Mouse (Mus musculus) kidney, postnatal 0 days (tissue): ENCODE data around the gene Prrc2b. TPM values are rescaled to one million over a fixed set of nuclear protein-coding genes. Genes with fewer than 3 reads are reported as not detected.

Source experiments
- ATAC-seq: fragments of 200-750 bp; cut with Nextera tagmentation; replicated peaks from 2 replicates; pipeline ENCODE4 v1.8.0; 2017; ENCODE audit warnings: low read depth, moderate number of reproducible peaks, moderate TSS enrichment, moderate library complexity; ENCODE audit not compliant: low FRiP score
- DNase-seq: peaks from one replicate; pipeline ENCODE4 v3.0.0-alpha.2; 2016; ENCODE audit warnings: low spot score
- H3K27ac ChIP-seq: fragments of 300-500 bp; sonication (generic); 2 replicates; pipeline ENCODE4 v1.5.1; 2014; ENCODE audit warnings: mild to moderate bottlenecking
- H3K27me3 ChIP-seq: fragments of 300-500 bp; sonication (generic); 2 replicates; pipeline ENCODE4 v1.6.1; 2014; ENCODE audit warnings: low read length, mixed read lengths; ENCODE audit not compliant: insufficient read depth
- H3K36me3 ChIP-seq: fragments of 300-500 bp; sonication (generic); 2 replicates; pipeline ENCODE4 v1.6.1; 2014; ENCODE audit warnings: low read length, mixed read lengths; ENCODE audit not compliant: insufficient read depth
- H3K4me1 ChIP-seq: fragments of 300-500 bp; sonication (generic); replicated peaks from 2 replicates; pipeline ENCODE4 v1.6.1; 2014; ENCODE audit warnings: antibody characterized with exemption, low read length, mixed read lengths; ENCODE audit not compliant: insufficient read depth
- H3K4me2 ChIP-seq: fragments of 300-500 bp; sonication (generic); 2 replicates; pipeline ENCODE4 v1.6.1; 2014; ENCODE audit warnings: mild to moderate bottlenecking, low read length, moderate library complexity, mixed read lengths
- H3K4me3 ChIP-seq: fragments of 300-500 bp; sonication (generic); replicated peaks from 2 replicates; pipeline ENCODE4 v1.5.1; 2014; ENCODE audit warnings: low read depth, low read length
- H3K9ac ChIP-seq: fragments of 300-500 bp; sonication (generic); 2 replicates; pipeline ENCODE4 v1.6.1; 2014; ENCODE audit warnings: low read depth, low read length
- H3K9me3 ChIP-seq: fragments of 300-500 bp; sonication (generic); replicated peaks from 2 replicates; pipeline ENCODE4 v1.6.1; 2016; ENCODE audit warnings: low read length, inconsistent platforms, mixed read lengths
- CTCF ChIP-seq: IDR thresholded peaks from 2 replicates; pipeline ENCODE4 v1.5.1; 2016; ENCODE audit warnings: antibody characterized with exemption, low read depth, mild to moderate bottlenecking, moderate library complexity
- whole genome bisulfite sequencing: fragments of 180-500 bp; shearing (Covaris S2); extraction: QIAGEN DNeasy Blood & Tissue Kit; methylation state at CpG from one replicate; pipeline ENCODE4 v1.1.7; 2014; 5-methylcytosine and 5-hydroxymethylcytosine counted together
- polyA plus RNA-seq: library from polyadenylated mRNA; unstranded; fragments of >200 nt; fragmentation: Nextera tagmentation; extraction: Ambion mirVana; gene quantifications from 2 replicates; pipeline ENCODE4 v1.2.1, GENCODE M21; 2015

Prrc2b gene
- polyA plus RNA-seq, 1 experiment from 2014 or later = 31.4 TPM

- TF ChIP-seq CTCF = no peak
- H3K27ac ChIP-seq = no peak overlapping the region
- DNase-seq = no peak
These were observed 19.1 kb downstream of the Prrc2b start for GRCm38 (mm10) chr2:32170010-32170409.

DNA sequence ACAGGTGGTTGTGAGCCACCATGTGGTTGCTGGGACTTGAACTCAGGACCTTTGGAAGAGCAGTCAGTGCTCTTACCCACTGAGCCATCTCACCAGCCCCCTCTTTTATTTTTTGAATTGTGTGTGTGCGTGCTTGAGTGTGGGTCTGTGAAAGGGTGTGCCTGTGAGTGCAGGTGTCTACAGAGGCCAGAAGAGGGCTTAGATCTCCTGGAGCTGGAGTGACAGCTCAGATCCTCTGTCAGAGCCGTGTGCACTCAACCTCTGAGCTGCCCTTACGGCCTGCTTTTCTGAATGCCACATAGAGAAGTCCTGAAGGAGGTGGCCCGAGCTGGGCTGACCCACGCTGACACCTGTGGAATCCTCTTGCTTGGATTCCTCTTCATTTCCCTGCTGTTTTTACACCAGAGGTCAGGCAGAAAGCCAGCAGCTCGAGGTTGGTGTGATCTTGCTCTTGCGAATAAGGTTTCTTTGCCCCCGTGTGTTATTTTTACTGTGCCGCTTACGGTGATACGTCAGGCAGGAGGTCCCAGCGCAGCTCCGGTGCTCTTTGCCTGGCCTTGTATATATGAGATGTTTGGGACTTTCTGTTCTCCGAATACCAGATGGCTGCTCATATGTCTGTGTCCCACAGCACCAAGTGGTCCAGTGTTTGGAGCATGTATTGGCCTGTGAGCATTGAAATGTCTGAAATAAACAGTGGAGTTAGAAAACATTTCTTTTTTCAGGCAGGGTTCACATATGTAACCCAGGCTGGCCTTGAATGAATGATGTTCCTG is 21.0 kb downstream of the Prrc2b start:
- WGBS = 58% methylated on average over 14 of the region's 14 CpGs
- no peak for ATAC-seq

More at GRCm38 (mm10) chr2:32170010-32170409, 19.1 kb downstream of the Prrc2b start:
- Histone ChIP-seq H3K27me3 (no peaks in the 10 kb centered on the region), H3K9me3 (no peaks in the 10 kb centered on the region), H3K4me2 (no peak overlapping the region), H3K36me3 (no peaks in the 10 kb centered on the region), H3K4me3 (no peak overlapping the region), H3K4me1 (peaks cover 30% of the 10 kb centered on the region), H3K9ac (no peak overlapping the region)
- no peak for ATAC-seq
- 74% methylated on average over 8 of the region's 8 CpGs for WGBS

GRCm38 (mm10) chr2:32174170-32174741 is 23.4 kb downstream of the Prrc2b start:
- Histone ChIP-seq H3K4me2 (peak overlapping the region; percentile 28), H3K27ac (peak overlapping the region; percentile 85), H3K9ac (no peak overlapping the region), H3K4me1 (peaks cover 42% of the 10 kb centered on the region), H3K4me3 (no peak overlapping the region), H3K27me3 (no peaks in the 10 kb centered on the region), H3K36me3 (no peaks in the 10 kb centered on the region), H3K9me3 (no peaks in the 10 kb centered on the region)
- no peak for TF ChIP-seq CTCF
- ATAC-seq = peak; percentile 82
- peak; percentile 89 for DNase-seq
- 3% methylated on average over 13 of the region's 13 CpGs for WGBS

More for the DNA sequence above, 21.0 kb downstream of the Prrc2b start:
- peaks cover 35% of the 10 kb centered on the region for H3K4me1 ChIP-seq
- no peak overlapping the region for H3K4me2 ChIP-seq
- no peaks in the 10 kb centered on the region for H3K9me3 ChIP-seq
- no peaks in the 10 kb centered on the region for H3K27me3 ChIP-seq
- no peaks in the 10 kb centered on the region for H3K36me3 ChIP-seq
- no peak overlapping the region for H3K4me3 ChIP-seq
- H3K9ac ChIP-seq = no peak overlapping the region
- no peak for TF ChIP-seq CTCF
- 0 out of 2 replicates have a peak overlapping the region, but pooled peaks have one; percentile 6 for H3K27ac ChIP-seq
- no peak for DNase-seq

GRCm38 (mm10) chr2:32175051-32175466 is 24.2 kb downstream of the Prrc2b start:
- no peak for TF ChIP-seq CTCF
- ATAC-seq (peak; percentile 67), DNase-seq (no peak)
- Histone ChIP-seq H3K27me3 (no peaks in the 10 kb centered on the region), H3K4me3 (no peak overlapping the region), H3K9me3 (no peaks in the 10 kb centered on the region), H3K4me1 (peaks cover 48% of the 10 kb centered on the region), H3K27ac (peak overlapping the region; percentile 85), H3K36me3 (no peaks in the 10 kb centered on the region), H3K4me2 (peak overlapping the region; percentile 28), H3K9ac (peak overlapping the region; percentile 28)
- WGBS = 27% methylated on average over 7 of the region's 7 CpGs

DNA sequence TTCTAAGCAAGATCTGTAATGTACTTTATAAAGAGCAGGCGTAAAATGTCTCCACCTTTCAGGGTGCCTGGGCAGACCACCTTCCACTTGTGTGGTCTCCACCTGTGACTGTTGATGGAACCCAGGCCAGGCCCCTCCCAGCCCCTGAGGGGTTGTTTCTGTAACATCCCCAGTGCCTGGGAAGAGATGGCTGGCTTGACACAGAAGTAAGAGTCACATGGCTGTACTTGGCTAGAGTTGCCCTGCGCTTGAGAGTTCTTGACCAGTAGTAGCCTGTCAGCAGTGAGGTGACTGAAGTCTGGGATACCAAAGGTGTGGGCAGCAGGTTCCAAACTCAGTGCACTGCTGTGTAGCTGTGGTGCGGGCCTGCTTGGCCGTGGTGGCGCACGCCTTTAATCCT is 24.6 kb downstream of the Prrc2b start:
- H3K27ac ChIP-seq = peak overlapping the region; percentile 85
- H3K9ac ChIP-seq = peak overlapping the region; percentile 28
- H3K27me3 ChIP-seq = no peaks in the 10 kb centered on the region
- H3K4me3 ChIP-seq = no peak overlapping the region
- TF ChIP-seq CTCF = no peak
- no peaks in the 10 kb centered on the region for H3K36me3 ChIP-seq
- no peak overlapping the region for H3K4me2 ChIP-seq
- H3K9me3 ChIP-seq = no peaks in the 10 kb centered on the region
- no peak for DNase-seq
- no peak for ATAC-seq
- peaks cover 48% of the 10 kb centered on the region for H3K4me1 ChIP-seq
- 92% methylated on average over 6 of the region's 6 CpGs for WGBS

DNA sequence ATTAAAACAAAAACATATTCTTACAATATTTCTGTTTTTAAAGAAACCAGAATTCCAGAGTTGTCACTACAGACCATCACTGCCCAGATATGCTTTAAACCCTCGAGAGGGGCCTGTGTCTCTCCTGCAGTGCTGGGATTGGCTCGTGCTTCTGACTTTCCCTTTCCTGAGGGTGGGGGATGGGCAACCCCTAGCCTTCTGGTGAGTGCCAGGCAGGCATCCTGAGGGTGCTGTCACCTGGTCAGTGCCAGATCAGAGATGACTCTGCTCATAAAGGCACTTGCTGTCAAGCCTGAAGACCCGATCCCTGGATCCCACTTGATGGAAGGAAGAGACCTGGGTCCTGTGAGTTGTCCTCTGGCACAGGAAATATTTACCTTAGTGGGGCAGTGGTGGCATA is 26.0 kb downstream of the Prrc2b start:
- Histone ChIP-seq H3K9me3 (no peaks in the 10 kb centered on the region), H3K4me2 (no peak overlapping the region), H3K27me3 (no peaks in the 10 kb centered on the region), H3K27ac (no peak overlapping the region; the same call in 1 of the 2 replicates), H3K36me3 (no peaks in the 10 kb centered on the region), H3K4me3 (no peak overlapping the region), H3K9ac (no peak overlapping the region), H3K4me1 (peaks cover 48% of the 10 kb centered on the region)
- no peak for ATAC-seq
- DNase-seq = no peak
- WGBS = 39% methylated on average over 3 of the region's 3 CpGs
- no peak for TF ChIP-seq CTCF
